Mouse (Mus musculus) monocyte, adult 59 days (primary cell): ENCODE data around the gene 4930404N11Rik. TPM values are rescaled to one million over a fixed set of nuclear protein-coding genes. Genes with fewer than 3 reads are reported as not detected.

ENCODE experiments used
- total RNA-seq, 2 experiments: library from RNA; stranded (reverse); gene quantifications; one replicate each; pipeline ENCODE4 v1.2.4; 2023

Gene 4930404N11Rik
- total RNA-seq = 1 to 10 TPM; 3.5 to 3.7 TPM

DNA sequence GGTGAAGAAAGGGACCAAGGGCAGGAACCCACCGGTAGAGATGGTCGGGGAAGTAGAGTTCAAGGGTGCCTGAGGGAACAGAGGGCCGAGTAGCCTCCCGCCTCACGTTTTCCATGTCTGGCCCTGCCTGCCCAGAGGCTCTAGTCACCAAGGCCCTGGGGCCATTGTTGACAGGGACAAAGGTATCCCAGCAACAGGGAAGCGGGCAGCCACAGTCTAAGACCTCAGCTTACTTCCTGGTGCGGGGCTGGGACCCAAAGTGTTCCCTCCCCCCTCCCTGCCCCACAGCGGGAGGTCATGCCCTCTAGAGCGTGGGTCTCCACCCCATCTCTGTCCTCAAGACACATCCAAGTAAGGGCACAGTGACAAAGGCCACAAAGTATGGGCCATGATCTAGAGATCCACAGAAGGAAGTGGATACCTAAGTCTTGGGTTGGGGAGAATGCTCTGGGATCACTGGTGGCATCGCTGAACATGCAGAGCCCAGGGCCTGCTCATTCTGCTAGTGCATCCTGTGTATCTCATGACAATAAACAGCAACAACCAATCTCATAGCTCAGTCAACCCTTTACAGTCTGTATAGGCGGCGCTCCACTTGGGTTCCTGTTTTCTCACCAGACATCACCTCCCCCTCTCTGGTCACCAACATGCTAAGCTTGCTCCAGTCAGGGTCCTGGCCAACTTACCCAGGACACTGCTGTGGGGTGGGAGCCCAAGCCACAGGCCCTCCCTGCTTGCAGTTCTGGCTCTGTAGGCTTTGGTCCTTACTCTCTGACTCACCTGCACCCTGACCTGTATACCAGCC is at the start of gene 4930404N11Rik:
4930404N11Rik (minus strand) TSS at position 145 of the 805 bp plus-strand sequence.

GRCm38 (mm10) chr10:81392781-81393185 is 27.2 kb upstream of the 4930404N11Rik start, which contains the start of gene Smim24:
TSS of gene Smim24 (plus strand) at chr10:81393051.

GRCm38 (mm10) chr10:81388505-81389055 is 23.0 kb upstream of the 4930404N11Rik start, which contains the start of gene Gm48552:
TSS of gene Gm48552 (plus strand) at chr10:81389005.

GRCm38 (mm10) chr10:81383802-81384604 is 18.4 kb upstream of the 4930404N11Rik start, which contains the start of the genes Dohh and Gm48551:
TSS of gene Dohh (plus strand) at chr10:81384428.
TSS of gene Gm48551 (plus strand) at chr10:81384466.

DNA sequence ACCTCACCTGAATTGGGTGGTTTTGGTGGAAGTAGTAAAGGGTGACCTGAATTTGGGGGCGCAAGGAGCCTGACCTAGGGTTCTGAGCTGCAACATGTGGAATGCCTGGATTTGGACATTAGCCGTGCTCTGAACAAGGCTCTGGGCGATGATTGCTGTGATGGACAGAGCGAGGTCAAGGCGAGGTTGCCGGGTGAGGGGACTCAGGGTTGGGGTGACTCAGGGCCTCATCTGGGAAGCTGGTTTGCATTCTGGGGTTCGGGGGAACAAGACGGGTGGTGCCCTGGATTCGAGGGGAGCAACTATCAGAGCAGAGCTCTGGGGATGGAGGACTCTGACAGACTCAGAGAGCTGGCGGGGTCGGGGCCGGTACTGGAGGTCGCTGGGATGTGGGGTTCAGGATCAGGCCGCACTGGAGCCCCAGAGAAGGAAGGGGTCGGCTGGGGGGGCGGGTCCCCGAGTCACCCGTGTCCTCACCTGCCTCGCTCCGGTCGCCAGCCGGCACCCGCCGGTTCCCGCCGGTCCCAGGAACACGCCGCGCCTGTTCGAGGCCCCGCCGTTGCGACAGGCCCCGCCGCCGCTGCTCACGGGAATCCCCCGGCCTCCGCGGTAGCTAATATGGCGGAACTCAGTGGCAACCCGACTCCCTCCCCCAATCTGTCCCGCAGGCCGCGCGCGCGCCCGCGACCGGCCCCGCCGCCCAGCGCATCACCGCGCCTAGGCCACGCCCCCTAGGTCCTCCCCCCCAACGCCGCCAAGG is 12.4 kb upstream of the 4930404N11Rik start, which contains the start of gene Fzr1:
Fzr1 (minus strand) TSS at position 724 of the 760 bp plus-strand sequence.

GRCm38 (mm10) chr10:81356991-81357844 is 8.4 kb downstream of the 4930404N11Rik start, which contains the start of gene Mfsd12:
TSS of gene Mfsd12 (plus strand) at chr10:81357491.

GRCm38 (mm10) chr10:81350351-81351063 is 15.1 kb downstream of the 4930404N11Rik start, which contains the start of gene Hmg20b:
TSS of gene Hmg20b (minus strand) at chr10:81350480.

DNA sequence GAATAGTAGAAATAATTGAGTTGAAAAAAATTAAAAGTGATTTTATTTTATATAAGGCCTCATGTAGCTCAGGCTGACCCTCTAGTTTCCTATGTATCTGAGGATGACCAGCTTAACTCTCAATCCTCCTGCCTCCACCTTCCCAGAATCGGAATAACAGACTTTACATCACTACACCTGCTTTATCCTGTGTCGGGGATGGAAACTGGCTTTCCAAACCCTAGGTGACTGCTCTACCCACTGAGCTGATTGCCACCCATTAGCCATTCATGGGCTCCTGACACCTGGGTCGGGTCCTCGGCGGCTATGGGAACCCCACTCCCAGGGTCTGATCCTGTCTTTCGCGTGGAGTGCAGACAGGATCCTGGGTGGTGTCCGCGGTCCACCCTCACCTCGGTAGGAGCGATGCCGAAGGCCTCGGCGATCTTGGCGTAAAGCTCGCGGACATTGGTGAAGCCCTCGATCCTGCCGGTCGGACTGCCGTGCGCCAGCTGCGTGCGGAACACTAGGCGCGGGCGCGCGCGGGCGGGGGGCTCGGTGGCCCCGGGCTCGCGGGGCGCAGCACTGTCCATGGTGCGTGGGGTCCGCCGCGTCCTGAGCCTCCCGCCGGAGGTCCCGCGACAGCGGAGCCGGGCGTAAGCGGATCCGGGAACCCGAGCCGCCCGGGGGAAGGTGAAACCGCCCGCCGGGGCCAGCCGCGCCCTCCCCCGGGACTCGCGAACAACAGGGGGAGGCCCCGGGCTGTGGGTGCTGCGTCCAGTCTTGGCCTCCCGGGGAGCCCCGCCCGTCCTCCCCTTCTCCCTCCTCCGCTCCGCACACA is 22.7 kb downstream of the 4930404N11Rik start, which contains the start of gene Gipc3:
Gipc3 (minus strand) TSS at position 581 of the 820 bp plus-strand sequence.

GRCm38 (mm10) chr10:81328386-81328785 is 37.2 kb downstream of the 4930404N11Rik start, which contains the start of gene Tbxa2r:
TSS of gene Tbxa2r (plus strand) at chr10:81328731.

DNA sequence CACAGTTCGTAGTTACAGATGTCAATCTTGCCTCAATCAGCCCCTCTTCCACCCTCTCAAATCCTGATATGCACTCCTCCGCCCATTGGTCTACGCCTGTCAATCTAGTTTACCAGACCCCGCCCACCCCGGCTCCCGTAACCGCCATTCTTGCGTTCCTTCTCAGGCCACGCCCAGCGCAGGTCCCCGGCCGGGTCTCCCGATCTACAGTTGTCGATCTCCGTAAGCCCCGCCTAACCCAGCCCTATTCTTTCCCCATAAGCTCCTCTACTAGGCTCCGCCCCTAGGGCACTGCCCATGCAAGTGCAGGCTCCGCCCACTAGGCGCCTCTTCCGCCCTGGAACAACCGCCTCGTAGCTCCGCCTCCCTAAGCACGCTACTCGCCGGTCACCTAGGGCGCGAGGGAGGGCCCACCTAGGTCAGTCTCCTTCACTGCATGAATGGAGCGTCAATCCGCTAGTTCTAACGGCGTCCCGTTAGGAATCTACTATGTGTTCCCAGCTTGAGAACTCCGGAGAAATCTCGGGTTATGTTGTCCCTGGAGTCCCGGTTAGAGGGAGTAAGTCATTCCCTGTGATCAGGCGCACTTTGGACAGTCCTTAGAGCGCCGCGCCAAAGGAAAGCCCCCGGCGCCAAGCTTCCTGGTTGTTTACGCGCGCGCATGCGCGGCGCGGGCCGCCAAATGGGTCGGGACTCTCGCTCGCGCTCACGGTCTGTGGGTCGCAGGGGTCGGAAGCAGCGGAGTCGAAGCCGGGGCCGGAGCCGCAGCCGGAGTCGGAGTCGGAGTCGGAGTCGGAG is 44.9 kb downstream of the 4930404N11Rik start, which contains the start of gene Cactin:
Cactin (plus strand) TSS at position 554 of the 798 bp plus-strand sequence.

Other genes with a start within 250 kb of the 4930404N11Rik start
- gene Zbtb7a, start 230.6 kb downstream of the 4930404N11Rik start, total RNA-seq = 100 to 1,000 TPM; 124 TPM
- gene Pias4, start 197.9 kb downstream of the 4930404N11Rik start, total RNA-seq = 10 to 100 TPM; 23.5 to 34.3 TPM
- 1,000 to 10,000 TPM; 1,547 to 1,607 TPM for gene Eef2, start 189.2 kb downstream of the 4930404N11Rik start, total RNA-seq
- gene Dapk3, start 182.8 kb downstream of the 4930404N11Rik start, total RNA-seq = 10 to 100 TPM; 33.4 to 35.1 TPM
- not detected for gene 4930442H23Rik, start 182.0 kb downstream of the 4930404N11Rik start, total RNA-seq
- gene Nmrk2, start 163.8 kb downstream of the 4930404N11Rik start, total RNA-seq = not detected
- not detected for gene Atcay, start 135.0 kb downstream of the 4930404N11Rik start, total RNA-seq
- gene Zfr2, start 132.7 kb downstream of the 4930404N11Rik start, total RNA-seq = 1 to 10 TPM; 1.3 to 2.7 TPM
- 10 to 100 TPM; 42.3 to 59.6 TPM for gene Matk, start 112.9 kb downstream of the 4930404N11Rik start, total RNA-seq
- 10 to 100 TPM; 75.9 to 85.4 TPM for gene Mrpl54, start 98.9 kb downstream of the 4930404N11Rik start, total RNA-seq
- 10 to 100 TPM; 42.4 to 46.0 TPM for gene Apba3, start 98.9 kb downstream of the 4930404N11Rik start, total RNA-seq
- gene Tjp3, start 74.2 kb downstream of the 4930404N11Rik start, total RNA-seq = 1 to 10 TPM; 1.7 to 4.5 TPM
- 100 to 1,000 TPM; 135 to 147 TPM for gene Pip5k1c, start 72.9 kb downstream of the 4930404N11Rik start, total RNA-seq
- gene Cactin, start 44.7 kb downstream of the 4930404N11Rik start, total RNA-seq = 10 to 100 TPM; 29.4 to 32.4 TPM
- gene Tbxa2r, start 37.1 kb downstream of the 4930404N11Rik start, total RNA-seq = under 1 TPM in 1 of 2 experiments, not detected in 1; 0.26 TPM
- under 1 TPM in 1 of 2 experiments, not detected in 1; 0.15 TPM for gene Gipc3, start 22.6 kb downstream of the 4930404N11Rik start, total RNA-seq
- 10 to 100 TPM; 71.4 to 85.8 TPM for gene Hmg20b, start 15.3 kb downstream of the 4930404N11Rik start, total RNA-seq
- 10 to 100 TPM; 38.4 to 44.6 TPM for gene Mfsd12, start 8.3 kb downstream of the 4930404N11Rik start, total RNA-seq
- 10 to 100 TPM; 33.5 to 38.0 TPM for gene Fzr1, start 12.7 kb upstream of the 4930404N11Rik start, total RNA-seq
- gene Dohh, start 18.6 kb upstream of the 4930404N11Rik start, total RNA-seq = 10 to 100 TPM; 31.3 to 35.2 TPM
- 1 to 10 TPM in 1 of 2 experiments, under 1 TPM in 1; 0.97 to 1.3 TPM for gene Gm48551, start 18.6 kb upstream of the 4930404N11Rik start, total RNA-seq
- gene Gm48552, start 23.2 kb upstream of the 4930404N11Rik start, total RNA-seq = 1 to 10 TPM; 2.3 to 3.7 TPM
- gene Smim24, start 27.2 kb upstream of the 4930404N11Rik start, total RNA-seq = 10 to 100 TPM; 11.9 to 12.5 TPM
- gene Nfic, start 89.8 kb upstream of the 4930404N11Rik start, total RNA-seq = 10 to 100 TPM; 71.7 to 75.6 TPM
- not detected for gene Celf5, start 116.9 kb upstream of the 4930404N11Rik start, total RNA-seq
- gene Ncln, start 130.6 kb upstream of the 4930404N11Rik start, total RNA-seq = 100 to 1,000 TPM; 108 to 128 TPM
- gene S1pr4, start 134.3 kb upstream of the 4930404N11Rik start, total RNA-seq = 10 to 100 TPM; 13.4 to 15.1 TPM
- gene Gna15, start 158.4 kb upstream of the 4930404N11Rik start, total RNA-seq = 10 to 100 TPM; 20.9 to 21.4 TPM
- gene Gna11, start 179.4 kb upstream of the 4930404N11Rik start, total RNA-seq = 10 to 100 TPM; 12.5 to 13.8 TPM
- gene Aes, start 193.7 kb upstream of the 4930404N11Rik start, total RNA-seq = 100 to 1,000 TPM; 239 to 246 TPM
- gene Tle2, start 208.7 kb upstream of the 4930404N11Rik start, total RNA-seq = 1 to 10 TPM; 3.4 to 4.2 TPM
- gene Tle6, start 235.3 kb upstream of the 4930404N11Rik start, total RNA-seq = 1 to 10 TPM; 1.2 to 3.4 TPM
- gene BC025920, start 240.5 kb upstream of the 4930404N11Rik start, total RNA-seq = 1 to 10 TPM in 1 of 2 experiments, under 1 TPM in 1; 0.85 to 1.0 TPM